Mouse (Mus musculus) forebrain, embryonic 13.5 days (tissue): ENCODE data around the gene Gm49322. TPM values are rescaled to one million over a fixed set of nuclear protein-coding genes. Genes with fewer than 3 reads are reported as not detected.
"Not testable (repeated sequence)": the region's sequence is repeated elsewhere in the genome, so short reads cannot be mapped to it uniquely, and the experiment has no call there.

ENCODE experiments used
- ATAC-seq: fragments of 200-750 bp; cut with Nextera tagmentation; 2 replicates; pipeline ENCODE4 v1.8.0; 2017
- H3K27ac ChIP-seq: fragments of 300-500 bp; sonication (generic); 2 replicates; pipeline ENCODE4 v1.5.1; 2015; ENCODE audit warnings: inconsistent platforms, mild to moderate bottlenecking, moderate library complexity
- H3K27me3 ChIP-seq: fragments of 300-500 bp; sonication (generic); 2 replicates; pipeline ENCODE4 v1.6.1; 2015; ENCODE audit warnings: mild to moderate bottlenecking, inconsistent platforms
- H3K36me3 ChIP-seq: fragments of 300-500 bp; sonication (generic); 2 replicates; pipeline ENCODE4 v1.6.1; 2015; ENCODE audit warnings: mild to moderate bottlenecking, inconsistent platforms; ENCODE audit not compliant: poor library complexity, severe bottlenecking
- H3K4me1 ChIP-seq: fragments of 300-500 bp; sonication (generic); 2 replicates; pipeline ENCODE4 v1.6.1; 2015; ENCODE audit warnings: inconsistent platforms
- H3K4me2 ChIP-seq: fragments of 300-500 bp; sonication (generic); 2 replicates; pipeline ENCODE4 v1.6.1; 2015; ENCODE audit warnings: inconsistent platforms, mild to moderate bottlenecking, moderate library complexity
- H3K4me3 ChIP-seq: fragments of 300-500 bp; sonication (generic); 2 replicates; pipeline ENCODE4 v1.5.1; 2015; ENCODE audit warnings: mild to moderate bottlenecking, inconsistent platforms
- H3K9ac ChIP-seq: fragments of 300-500 bp; sonication (generic); 2 replicates; pipeline ENCODE4 v1.6.1; 2015; ENCODE audit warnings: mild to moderate bottlenecking, inconsistent platforms
- H3K9me3 ChIP-seq: fragments of 300-500 bp; sonication (generic); replicated peaks from 2 replicates; pipeline ENCODE4 v1.6.1; 2016; ENCODE audit warnings: inconsistent platforms
- WGBS: fragments of 180-500 bp; shearing (Covaris S2); methylation state at CpG from one replicate; pipeline ENCODE4 v1.1.7; 2015; 5-methylcytosine and 5-hydroxymethylcytosine counted together
- polyA plus RNA-seq: library from polyadenylated mRNA; unstranded; fragments of >200 nt; fragmentation: Nextera tagmentation; extraction: Ambion mirVana; gene quantifications from 2 replicates; pipeline ENCODE4 v1.2.1, GENCODE M21; 2015

Gene Gm49322
- polyA plus RNA-seq, 1 experiment from 2014 or later: 4.4 TPM

GRCm38 (mm10) chr10:80649910-80650309 lies 44.1 kb downstream of the Gm49322 start:
- not testable (repeated sequence) for H3K4me1 ChIP-seq, H3K9ac ChIP-seq, H3K4me2 ChIP-seq, H3K27me3 ChIP-seq, H3K4me3 ChIP-seq, H3K27ac ChIP-seq, H3K9me3 ChIP-seq
- H3K36me3 ChIP-seq: peaks cover 42% of the 10 kb centered on the region
- ATAC-seq: 0 out of 2 replicates have a peak, but pooled peaks have one; percentile 42
- WGBS: 92% methylated on average over 6 of the region's 6 CpGs

- ATAC-seq: no peak
- 92% methylated on average over 10 of the region's 10 CpGs for WGBS
- no peak overlapping the region for H3K4me3 ChIP-seq
- H3K4me1 ChIP-seq: peaks cover 13% of the 10 kb centered on the region
- no peaks in the 10 kb centered on the region for H3K9me3 ChIP-seq
- H3K4me2 ChIP-seq: no peak overlapping the region
- no peaks in the 10 kb centered on the region for H3K27me3 ChIP-seq
- no peak overlapping the region for H3K9ac ChIP-seq
- H3K36me3 ChIP-seq: peaks cover 38% of the 10 kb centered on the region
- no peak overlapping the region for H3K27ac ChIP-seq
Measured at GRCm38 (mm10) chr10:80650392-80650791, 44.6 kb downstream of the Gm49322 start.

GRCm38 (mm10) chr10:80653156-80653720 lies 47.4 kb downstream of the Gm49322 start:
- no peak overlapping the region for H3K4me3 ChIP-seq
- 91% methylated on average over 6 of the region's 6 CpGs for WGBS
- no peak for ATAC-seq
- peaks cover 24% of the 10 kb centered on the region for H3K4me1 ChIP-seq
- no peak overlapping the region for H3K27ac ChIP-seq
- no peaks in the 10 kb centered on the region for H3K9me3 ChIP-seq
- H3K4me2 ChIP-seq: no peak overlapping the region
- H3K9ac ChIP-seq: no peak overlapping the region
- no peaks in the 10 kb centered on the region for H3K27me3 ChIP-seq
- peaks cover 11% of the 10 kb centered on the region for H3K36me3 ChIP-seq

- WGBS: 89% methylated on average over 6 of the region's 6 CpGs
- H3K9me3 ChIP-seq: no peaks in the 10 kb centered on the region
- H3K36me3 ChIP-seq: peaks cover 4% of the 10 kb centered on the region; the same call in 1 of the 2 replicates
- peak overlapping the region; percentile 92; the same call in 1 of the 2 replicates for H3K9ac ChIP-seq
- no peaks in the 10 kb centered on the region for H3K27me3 ChIP-seq
- ATAC-seq: no peak
- peaks cover 29% of the 10 kb centered on the region for H3K4me1 ChIP-seq
- peak overlapping the region; percentile 82; the same call in 1 of the 2 replicates for H3K4me3 ChIP-seq
- no peak overlapping the region; the same call in 1 of the 2 replicates for H3K27ac ChIP-seq
- peak overlapping the region; percentile 89 for H3K4me2 ChIP-seq
Measured at GRCm38 (mm10) chr10:80654866-80655265, 49.0 kb downstream of the Gm49322 start.

- 5% methylated on average over 12 of the region's 12 CpGs for WGBS
- H3K27ac ChIP-seq: peak overlapping the region; percentile 70
- H3K4me2 ChIP-seq: peak overlapping the region; percentile 89
- peak overlapping the region; percentile 82 for H3K4me3 ChIP-seq
- H3K9me3 ChIP-seq: no peaks in the 10 kb centered on the region
- no peaks in the 10 kb centered on the region for H3K27me3 ChIP-seq
- peak; percentile 67 for ATAC-seq
- H3K9ac ChIP-seq: peak overlapping the region; percentile 92
- peaks cover 29% of the 10 kb centered on the region for H3K4me1 ChIP-seq
- H3K36me3 ChIP-seq: peaks cover 4% of the 10 kb centered on the region; the same call in 1 of the 2 replicates
Measured at GRCm38 (mm10) chr10:80655406-80656129, 49.7 kb downstream of the Gm49322 start.

- peak overlapping the region; percentile 82 for H3K4me3 ChIP-seq
- under 1% methylated on average over 44 of the region's 72 CpGs for WGBS
Measured at GRCm38 (mm10) chr10:80656130-80656862, 50.5 kb downstream of the Gm49322 start.

GRCm38 (mm10) chr10:80656863-80657623 lies 51.2 kb downstream of the Gm49322 start, which contains the start of gene Btbd2:
TSS of gene Btbd2 (minus strand) at chr10:80657071.
- Histone ChIP-seq H3K27me3 (no peaks in the 10 kb centered on the region), H3K9me3 (no peaks in the 10 kb centered on the region), H3K4me3 (peak within 1 kb of the TSS; percentile 82), H3K36me3 (peaks cover 3% of the 10 kb centered on the region; the same call in 1 of the 2 replicates), H3K27ac (peak within 1 kb of the TSS; percentile 89), H3K4me1 (peaks cover 29% of the 10 kb centered on the region), H3K4me2 (peak within 1 kb of the TSS; percentile 89), H3K9ac (peak within 1 kb of the TSS; percentile 92)
- ATAC-seq: no peak; the same call in 1 of the 2 replicates
- 23% methylated on average over 15 of the region's 15 CpGs for WGBS

More at GRCm38 (mm10) chr10:80656130-80656862, 50.5 kb downstream of the Gm49322 start:
- H3K36me3 ChIP-seq: peaks cover 4% of the 10 kb centered on the region; the same call in 1 of the 2 replicates
- peak overlapping the region; percentile 89 for H3K4me2 ChIP-seq
- no peaks in the 10 kb centered on the region for H3K9me3 ChIP-seq
- H3K27me3 ChIP-seq: no peaks in the 10 kb centered on the region
- H3K27ac ChIP-seq: peak overlapping the region; percentile 89
- peak; percentile 85 for ATAC-seq
- H3K9ac ChIP-seq: peak overlapping the region; percentile 92
- H3K4me1 ChIP-seq: peaks cover 29% of the 10 kb centered on the region

GRCm38 (mm10) chr10:80658194-80658840 lies 52.5 kb downstream of the Gm49322 start:
- H3K4me3 ChIP-seq: no peak overlapping the region
- WGBS: 88% methylated on average over 14 of the region's 14 CpGs
- H3K27me3 ChIP-seq: no peaks in the 10 kb centered on the region
- no peaks in the 10 kb centered on the region for H3K9me3 ChIP-seq
- H3K9ac ChIP-seq: no peak overlapping the region
- no peak overlapping the region for H3K4me2 ChIP-seq
- no peaks in the 10 kb centered on the region for H3K36me3 ChIP-seq
- H3K27ac ChIP-seq: no peak overlapping the region
- H3K4me1 ChIP-seq: peaks cover 33% of the 10 kb centered on the region
- no peak for ATAC-seq

GRCm38 (mm10) chr10:80658841-80659202 lies 53.0 kb downstream of the Gm49322 start:
- Histone ChIP-seq H3K4me2 (no peak overlapping the region), H3K9ac (no peak overlapping the region), H3K9me3 (no peaks in the 10 kb centered on the region), H3K4me1 (peaks cover 36% of the 10 kb centered on the region), H3K27me3 (no peaks in the 10 kb centered on the region), H3K36me3 (no peaks in the 10 kb centered on the region), H3K27ac (peak overlapping the region; percentile 51; the same call in 1 of the 2 replicates), H3K4me3 (no peak overlapping the region)
- WGBS: 74% methylated on average over 4 of the region's 4 CpGs
- ATAC-seq: no peak

GRCm38 (mm10) chr10:80659213-80659612 lies 53.4 kb downstream of the Gm49322 start:
- Histone ChIP-seq H3K27ac (peak overlapping the region; percentile 51; the same call in 1 of the 2 replicates), H3K36me3 (no peaks in the 10 kb centered on the region), H3K4me2 (peak overlapping the region; percentile 39; the same call in 1 of the 2 replicates), H3K27me3 (no peaks in the 10 kb centered on the region), H3K4me3 (peak overlapping the region; percentile 23), H3K4me1 (peaks cover 34% of the 10 kb centered on the region), H3K9me3 (no peaks in the 10 kb centered on the region), H3K9ac (no peak overlapping the region)
- 9% methylated on average over 10 of the region's 10 CpGs for WGBS
- no peak for ATAC-seq

GRCm38 (mm10) chr10:80661149-80661548 lies 55.3 kb downstream of the Gm49322 start:
- ATAC-seq: no peak
- peaks cover 28% of the 10 kb centered on the region for H3K4me1 ChIP-seq
- H3K9me3 ChIP-seq: no peaks in the 10 kb centered on the region
- peaks cover 11% of the 10 kb centered on the region for H3K36me3 ChIP-seq
- H3K27ac ChIP-seq: no peak overlapping the region
- no peak overlapping the region for H3K4me2 ChIP-seq
- H3K27me3 ChIP-seq: no peaks in the 10 kb centered on the region
- no peak overlapping the region for H3K4me3 ChIP-seq
- 37% methylated on average over 5 of the region's 5 CpGs for WGBS
- H3K9ac ChIP-seq: no peak overlapping the region
